Mouse (Mus musculus) Patski (cell line): ENCODE measurements around the gene Hbs1l. TPM values are rescaled to one million over a fixed set of nuclear protein-coding genes. Genes with fewer than 3 reads are reported as not detected.

ENCODE experiments used
- ATAC-seq: fragments of 100-300 bp; one replicate; pipeline ENCODE4 v1.8.0; 2021
- CTCF ChIA-PET: fragments of 350-600 bp; sonication (Branson Sonifier 250); formaldehyde crosslinking; loops from one replicate; lab custom pipeline; 2022; ENCODE audit warnings: inconsistent platforms; lab: Charles Lee
- POLR2A ChIA-PET: fragments of 350-600 bp; sonication (Branson Sonifier 250); formaldehyde crosslinking; loops from one replicate; lab custom pipeline; 2022; ENCODE audit warnings: antibody characterized with exemption, inconsistent platforms; lab: Charles Lee
- DNase-seq: peaks from one replicate; pipeline ENCODE4 v3.0.0-alpha.2; 2011; ENCODE audit warnings: low read depth, low spot score
- H3K27me3 ChIP-seq: fragments of 371-371 bp; one replicate; pipeline ENCODE4 v1.5.1; 2021
- CTCF ChIP-seq: fragments of 100-300 bp; IDR thresholded peaks from one replicate; pipeline ENCODE4 v1.5.1; 2021
- in situ Hi-C: fragments of 300-500 bp; cut with MboI; formaldehyde crosslinking; loops from 3 replicates; pipeline ENCODE4 v1.11.1; 2018; ENCODE audit warnings: low pct_unique_long_range_greater_than_20kb, mixed read lengths
- polyA plus RNA-seq: library from polyadenylated mRNA; unstranded; gene quantifications from one replicate; pipeline ENCODE4 v1.2.3, GENCODE M21; 2021

Gene Hbs1l
- polyA plus RNA-seq, 1 experiment from 2014 or later: 64.6 TPM

DNA sequence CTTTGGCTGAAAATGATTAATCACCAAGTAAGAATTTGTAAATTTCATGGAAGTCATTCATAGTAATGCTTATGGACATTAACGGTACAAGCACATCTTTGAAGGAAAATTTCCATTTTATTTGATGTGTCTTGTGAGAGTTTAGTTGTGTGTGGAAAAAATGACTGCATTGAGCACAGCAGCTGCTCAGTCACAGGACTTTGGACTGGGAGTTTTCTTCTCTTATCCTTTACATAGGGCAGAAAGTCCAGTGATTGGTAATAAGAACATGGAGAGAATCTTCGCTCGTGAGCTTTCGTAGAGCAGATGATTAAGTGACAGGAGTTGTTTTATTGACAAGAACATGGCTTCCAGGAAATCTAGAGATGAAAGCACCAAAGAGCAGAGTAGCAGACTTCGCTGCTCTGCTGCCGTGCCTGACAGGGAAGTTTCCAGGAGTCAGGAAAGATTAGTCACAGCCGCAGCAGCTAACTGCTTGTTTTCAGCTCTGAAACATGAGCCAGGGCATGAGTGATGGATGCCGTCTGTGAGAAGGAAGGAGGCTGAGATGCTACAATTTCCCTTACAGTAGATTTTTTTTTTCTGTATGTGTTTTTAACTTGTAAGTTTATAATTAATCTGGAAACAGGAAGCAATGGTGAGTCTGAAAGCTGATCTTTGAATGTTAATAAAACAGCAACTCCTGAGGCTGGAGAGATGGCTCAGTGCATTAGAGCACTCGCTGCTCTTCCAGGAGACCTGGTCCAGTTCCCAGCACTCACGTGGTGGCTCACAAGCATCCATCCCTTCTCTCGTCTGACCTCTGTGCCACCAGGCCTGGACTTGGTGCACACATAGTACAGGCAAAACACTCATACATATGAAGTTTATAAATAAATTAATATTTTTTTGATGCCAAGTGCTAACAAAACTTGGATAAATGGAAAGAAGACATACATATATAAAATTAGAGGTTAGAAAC is 9.2 kb downstream of the Hbs1l start:
- ChIA-PET POLR2A (no interaction called here), CTCF (no interaction called here)
- no peaks in the 10 kb centered on the region for H3K27me3 ChIP-seq
- no peak for TF ChIP-seq CTCF
- peak; percentile 15 for DNase-seq
- peak; percentile 67 for ATAC-seq
- in situ Hi-C loops: no loop called here

DNA sequence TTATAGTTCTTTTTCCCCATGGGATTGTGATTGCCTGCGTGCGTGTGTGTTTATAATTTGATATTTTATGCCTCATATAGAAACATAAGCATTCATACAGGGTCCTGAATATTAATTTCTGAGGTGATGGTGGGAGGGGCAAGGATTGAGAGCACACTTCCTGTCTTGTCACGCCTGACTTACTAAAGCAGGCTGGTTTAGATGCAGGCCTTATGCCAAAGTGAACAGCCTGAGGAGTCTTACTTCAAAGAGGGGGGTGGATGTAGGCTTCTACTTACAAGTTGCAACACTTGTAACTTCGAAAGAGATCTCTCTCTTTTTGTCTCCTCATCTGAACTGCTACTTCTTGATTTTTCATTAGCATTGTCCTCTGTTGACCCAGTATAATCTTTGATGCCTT is 18.0 kb downstream of the Hbs1l start:
- in situ Hi-C loops: no loop called here
- TF ChIP-seq CTCF: no peak
- no peaks in the 10 kb centered on the region for H3K27me3 ChIP-seq
- no peak for DNase-seq
- ATAC-seq: no peak
- POLR2A ChIA-PET: no interaction called here
- CTCF ChIA-PET: no interaction called here

DNA sequence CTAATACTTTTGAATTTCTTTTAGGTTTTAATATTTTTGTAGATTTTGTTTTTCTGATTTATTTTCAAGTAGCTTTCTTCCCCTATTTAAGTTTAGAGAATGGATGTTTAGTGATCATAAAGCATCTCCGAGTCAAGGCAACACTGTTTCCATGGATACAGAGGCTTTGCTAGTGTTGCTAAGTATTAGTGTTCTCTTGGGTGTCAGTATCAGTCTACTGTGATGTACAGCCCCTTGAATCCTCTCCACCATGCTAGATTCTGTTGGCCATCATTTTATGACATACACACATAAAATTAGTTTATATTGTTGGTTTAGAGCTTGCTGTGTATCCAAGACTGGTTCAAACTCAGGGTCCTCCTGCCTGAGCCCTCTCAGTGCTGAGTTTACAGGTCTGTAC is 20.3 kb downstream of the Hbs1l start:
- ChIA-PET CTCF (interaction anchor here (2.0 kb wide), 1 partner anchor 10 kb away, joined by 5 read pairs; no protein-coding TSS in a partner anchor), POLR2A (no interaction called here)
- no peak for DNase-seq
- in situ Hi-C loops: no loop called here
- no peaks in the 10 kb centered on the region for H3K27me3 ChIP-seq
- TF ChIP-seq CTCF: no peak
- ATAC-seq: no peak

DNA sequence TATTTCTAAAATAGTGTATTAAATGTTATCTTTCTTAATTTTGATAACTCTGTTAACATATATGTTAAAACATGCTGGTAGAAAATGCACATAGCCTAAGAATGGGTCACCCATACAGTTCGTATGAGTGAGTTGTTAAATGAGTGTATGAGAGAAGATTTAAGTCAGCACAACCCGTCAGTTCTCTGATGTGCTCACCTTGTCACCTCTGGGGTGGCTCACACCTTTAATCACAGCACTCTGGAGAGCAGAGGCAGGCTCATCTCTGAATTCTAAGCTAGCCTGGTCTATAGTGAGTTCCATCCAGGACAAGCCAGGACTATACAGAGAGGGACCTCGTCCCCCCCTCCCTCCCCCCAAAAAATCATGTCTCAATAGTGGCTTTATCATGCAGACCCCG is 22.5 kb downstream of the Hbs1l start:
- POLR2A ChIA-PET: no interaction called here
- DNase-seq (no peak), ATAC-seq (no peak)
- CTCF ChIA-PET: interaction anchor here (2.0 kb wide), 1 partner anchor 8 kb away, joined by 5 read pairs; no protein-coding TSS in a partner anchor
- TF ChIP-seq CTCF: no peak
- in situ Hi-C loops: no loop called here
- no peaks in the 10 kb centered on the region for H3K27me3 ChIP-seq

DNA sequence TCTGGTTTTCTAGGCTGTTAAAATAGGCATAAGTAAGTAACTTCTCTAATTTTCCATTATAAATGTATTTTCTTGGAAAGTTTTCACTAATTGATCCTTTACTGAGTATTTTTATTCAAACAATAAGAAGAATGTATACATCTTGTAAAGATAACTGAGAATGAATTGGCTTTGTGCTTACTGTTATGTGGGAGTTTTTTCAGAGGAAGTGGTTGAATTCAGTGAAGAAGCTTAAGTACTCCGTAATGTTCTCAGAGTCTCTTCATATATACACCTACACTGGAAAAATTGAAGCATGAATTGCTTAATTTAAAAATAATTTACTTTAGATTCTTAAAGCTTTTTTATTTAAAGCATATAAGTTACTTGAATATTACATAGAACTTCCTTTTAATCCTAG is 23.2 kb downstream of the Hbs1l start:
- no peaks in the 10 kb centered on the region for H3K27me3 ChIP-seq
- POLR2A ChIA-PET: no interaction called here
- no peak for TF ChIP-seq CTCF
- no peak for DNase-seq
- in situ Hi-C loops: no loop called here
- ATAC-seq: no peak
- CTCF ChIA-PET: no interaction called here

DNA sequence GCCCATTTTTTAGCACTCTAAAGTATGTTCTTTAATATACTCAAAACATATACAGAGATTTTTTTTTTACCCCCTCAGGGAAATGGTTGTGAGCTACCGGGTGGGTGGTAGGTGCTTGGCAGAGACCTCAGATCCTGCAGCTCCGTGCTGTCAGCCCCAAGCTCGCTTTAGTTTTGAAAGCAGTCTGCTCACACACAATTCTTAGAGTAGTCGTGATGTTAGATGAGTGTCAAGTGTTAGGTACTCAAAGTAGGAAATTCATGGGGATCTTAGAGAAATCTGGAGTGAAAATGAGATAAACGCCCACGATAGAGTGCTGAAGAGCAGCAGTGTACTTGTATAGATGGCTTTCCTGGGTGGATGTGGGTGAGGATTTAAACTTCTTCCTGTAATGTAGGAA is 24.8 kb downstream of the Hbs1l start:
- ChIA-PET CTCF (interaction anchor here (0.8 to 1.2 kb wide), 2 partner anchors 13 to 63 kb away, joined by 3 to 4 read pairs; no protein-coding TSS in a partner anchor), POLR2A (no interaction called here)
- no peak for TF ChIP-seq CTCF
- in situ Hi-C loops: no loop called here
- DNase-seq (no peak), ATAC-seq (no peak)
- no peaks in the 10 kb centered on the region for H3K27me3 ChIP-seq

DNA sequence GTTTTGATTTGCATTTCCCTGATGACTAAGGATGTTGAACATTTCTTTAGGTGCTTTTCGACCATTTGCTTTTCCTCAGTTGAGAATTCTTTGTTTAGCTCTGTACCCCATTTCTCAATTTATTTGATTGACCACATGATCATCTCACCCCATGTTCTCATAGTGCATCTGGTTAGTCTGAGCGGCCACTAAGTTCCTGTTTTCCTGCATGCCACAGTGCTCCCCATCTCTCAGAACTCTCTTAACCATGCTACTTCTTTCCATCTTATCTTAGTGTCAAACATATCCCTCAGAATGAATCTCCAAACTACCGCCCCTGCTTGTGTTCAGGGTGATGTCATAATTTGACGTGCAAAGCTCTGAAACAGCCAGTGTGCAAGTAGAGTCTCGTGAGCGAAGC is 30.6 kb downstream of the Hbs1l start:
- no peak for TF ChIP-seq CTCF
- in situ Hi-C loops: no loop called here
- no peak for ATAC-seq

DNA sequence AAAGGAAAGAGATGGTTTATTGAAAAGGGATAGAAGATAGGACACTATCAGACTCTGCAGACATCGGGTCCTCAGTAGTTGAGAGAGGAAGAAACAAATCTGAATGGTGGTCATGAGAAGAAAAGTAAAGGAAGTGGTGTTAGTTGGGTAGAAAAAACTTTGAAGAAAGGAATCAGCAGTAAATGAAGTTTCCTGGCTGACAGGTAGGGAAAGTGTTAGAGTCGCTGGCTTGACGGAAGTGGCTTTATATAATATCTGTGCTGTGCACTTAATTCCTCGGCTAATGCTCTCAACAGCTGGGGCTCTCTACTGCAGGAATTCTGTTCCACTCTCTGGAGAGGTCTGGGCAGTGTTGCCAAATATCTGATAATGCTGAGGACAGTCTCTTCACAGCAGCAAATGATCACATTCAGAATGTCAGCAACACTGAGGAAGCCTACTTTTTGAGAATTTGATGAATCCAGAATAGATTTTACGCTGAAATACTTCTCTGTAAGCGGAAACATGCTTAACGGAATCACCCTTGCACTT is 31.9 kb downstream of the Hbs1l start:
- ATAC-seq: no peak
- no peak for DNase-seq
- H3K27me3 ChIP-seq: no peaks in the 10 kb centered on the region
- no peak for TF ChIP-seq CTCF
- ChIA-PET CTCF (interaction anchor here (1.6 kb wide), 1 partner anchor 10 kb away, joined by 4 read pairs; no protein-coding TSS in a partner anchor), POLR2A (no interaction called here)
- in situ Hi-C loops: no loop called here

More for the DNA sequence above, 30.6 kb downstream of the Hbs1l start:
- no peak for DNase-seq
- ChIA-PET CTCF (interaction anchor here (1.3 to 1.5 kb wide), 2 partner anchors 9 to 11 kb away, joined by 4 to 5 read pairs; no protein-coding TSS in a partner anchor), POLR2A (no interaction called here)
- H3K27me3 ChIP-seq: no peaks in the 10 kb centered on the region

DNA sequence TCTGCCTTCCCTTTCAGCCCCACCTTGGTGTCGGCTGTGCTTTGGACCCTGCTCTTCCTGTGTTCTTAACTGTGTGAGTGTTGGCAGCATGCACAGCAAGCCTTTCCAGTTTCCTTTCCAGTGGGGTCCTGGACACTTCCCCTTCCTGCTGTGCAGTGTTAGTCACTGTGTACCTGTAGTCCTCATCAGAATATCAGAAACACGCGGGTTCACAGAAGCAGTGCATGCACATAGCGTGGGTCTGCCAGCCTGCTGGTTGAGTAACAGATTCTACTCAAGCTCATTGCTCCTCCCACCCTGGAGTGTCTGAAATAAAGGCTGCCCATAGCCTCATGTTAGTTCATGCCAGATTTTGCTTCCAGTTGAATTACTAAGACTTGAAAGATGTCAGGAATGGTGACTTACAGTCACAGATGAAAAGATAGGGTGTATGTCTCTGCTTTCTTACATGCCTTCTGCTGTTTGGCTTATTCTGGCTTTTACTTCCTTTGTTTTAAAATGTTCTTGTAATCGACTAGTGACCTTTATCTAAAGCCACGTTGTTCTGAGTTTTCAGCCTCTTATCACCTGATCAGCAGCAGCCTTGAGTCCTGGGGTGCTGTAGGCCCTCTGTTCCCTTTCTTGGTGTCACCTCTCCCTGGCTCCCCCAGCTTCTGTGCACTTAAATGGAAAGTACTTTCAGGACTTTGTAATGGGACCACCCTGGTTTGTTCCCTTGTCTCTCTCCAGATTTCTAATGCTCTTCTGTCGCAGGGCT is 38.7 kb downstream of the Hbs1l start:
- H3K27me3 ChIP-seq: no peaks in the 10 kb centered on the region
- in situ Hi-C loops: no loop called here
- DNase-seq: no peak
- CTCF ChIA-PET: interaction anchor here (1.4 to 1.6 kb wide), 2 partner anchors 14 to 15 kb away, joined by 3 to 4 read pairs; no protein-coding TSS in a partner anchor
- POLR2A ChIA-PET: no interaction called here
- TF ChIP-seq CTCF: no peak
- ATAC-seq: no peak

DNA sequence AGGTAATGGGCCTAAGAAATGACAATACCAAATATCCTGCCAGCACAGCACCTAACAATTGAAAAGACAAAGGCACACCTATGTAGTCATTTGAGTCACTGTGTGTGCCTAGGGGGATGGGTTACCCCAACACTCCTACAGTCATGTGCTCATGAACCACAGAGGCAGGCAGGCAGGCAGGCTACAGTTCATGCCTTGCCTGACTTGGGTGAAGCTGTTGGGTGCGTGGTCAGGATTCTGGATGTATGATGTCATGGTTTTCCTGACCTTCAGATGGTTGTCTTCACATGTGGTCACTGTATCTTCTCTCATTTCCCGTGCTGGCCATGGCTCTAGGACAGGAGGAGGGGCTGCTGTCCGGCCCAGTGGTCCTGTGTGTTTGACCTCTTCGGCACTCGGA is 39.8 kb downstream of the Hbs1l start:
- DNase-seq (no peak), ATAC-seq (no peak)
- H3K27me3 ChIP-seq: no peaks in the 10 kb centered on the region
- in situ Hi-C loops: no loop called here
- no peak for TF ChIP-seq CTCF
- ChIA-PET CTCF (no interaction called here), POLR2A (no interaction called here)
